Mouse (Mus musculus) MEL (cell line): Measurements from ENCODE around the gene Spout1.
"Not testable (repeated sequence)": the region's sequence is repeated elsewhere in the genome, so short reads cannot be mapped to it uniquely, and the experiment has no call there.

Experiments
- CTCF ChIP-seq, 3 experiments: IDR thresholded peaks in 2 of 3; conservative IDR thresholded peaks in 1 of 3; 2 replicates each; pipeline ENCODE4 v1.5.1; 2011 to 2012; ENCODE audit warnings: low read length in 3 of 3, low read depth in 2 of 3, mild to moderate bottlenecking in 2 of 3, improper control_type of control experiment in 1 of 3, inconsistent platforms in 1 of 3, mixed read lengths in 1 of 3, moderate library complexity in 1 of 3; ENCODE audit not compliant: control insufficient read depth in 1 of 3, insufficient read depth in 1 of 3, poor library complexity in 1 of 3, severe bottlenecking in 1 of 3
- HCFC1 ChIP-seq: IDR thresholded peaks from 2 replicates; pipeline ENCODE4 v1.6.1; 2012; ENCODE audit warnings: low read depth, mild to moderate bottlenecking, inconsistent platforms, low read length, improper control_type of control experiment, moderate library complexity
- POLR2A ChIP-seq, 2 experiments: IDR thresholded peaks; 2 replicates each; pipeline ENCODE4 v1.6.1; 2011 to 2012; ENCODE audit warnings: low read length in 2 of 2, mild to moderate bottlenecking in 2 of 2, control low read depth in 1 of 2, improper control_type of control experiment in 1 of 2, low read depth in 1 of 2, moderate library complexity in 1 of 2; ENCODE audit not compliant: control insufficient read depth in 1 of 2, insufficient read depth in 1 of 2, poor library complexity in 1 of 2
- POLR2AphosphoS2 ChIP-seq: IDR thresholded peaks from 2 replicates; pipeline ENCODE4 v1.6.1; 2011; ENCODE audit warnings: low read length, improper control_type of control experiment
- UBTF ChIP-seq: IDR thresholded peaks from 2 replicates; pipeline ENCODE4 v1.6.1; 2012; ENCODE audit warnings: low read depth, mild to moderate bottlenecking, inconsistent platforms, low read length, improper control_type of control experiment, moderate library complexity, borderline replicate concordance; ENCODE audit not compliant: insufficient read depth
- USF1 ChIP-seq: IDR thresholded peaks from 2 replicates; pipeline ENCODE4 v1.6.1; 2014; ENCODE audit warnings: low read depth, mild to moderate bottlenecking, inconsistent platforms, low read length, improper control_type of control experiment, moderate library complexity

GRCm38 (mm10) chr2:30159871-30160270 is 18.4 kb downstream of the Spout1 start:
- TF ChIP-seq UBTF; CTCF (IDR thresholded peaks at IDR 0.05 in 2 of 3, conservative IDR thresholded peaks at IDR 0.05 in 1 of 3; ENCODE audit: control insufficient read depth in 1 of 3, insufficient read depth in 1 of 3, low read depth in 2 of 3, low read length in 3 of 3, poor library complexity in 1 of 3, severe bottlenecking in 1 of 3); POLR2A (IDR thresholded peaks at IDR 0.05; ENCODE audit: control insufficient read depth in 1 of 2, insufficient read depth in 1 of 2, low read depth in 1 of 2, low read length in 2 of 2, poor library complexity in 1 of 2); HCFC1; POLR2AphosphoS2; USF1: not testable (repeated sequence)
